Mouse (Mus musculus) left cerebral cortex, adult 18-20 months (tissue): ENCODE measurements around the gene Plcl1. TPM values are rescaled to one million over a fixed set of nuclear protein-coding genes. Genes with fewer than 3 reads are reported as not detected.

Experiments used
- DNase-seq, 2 experiments: peaks; one replicate each; pipeline ENCODE4 v3.0.0; 2021 to 2022; ENCODE audit warnings: low spot score in 2 of 2, mixed read lengths in 1 of 2
- total RNA-seq, 2 experiments: library from RNA; stranded (reverse); gene quantifications; 2 replicates each; pipeline ENCODE4 v1.2.3; 2021

Plcl1 gene
- total RNA-seq, 2 experiments from 2014 or later, result 22.8 to 23.7 TPM

- no peak for DNase-seq
Measured at GRCm38 (mm10) chr1:55517182-55517581, 111.5 kb downstream of the Plcl1 start.

DNA sequence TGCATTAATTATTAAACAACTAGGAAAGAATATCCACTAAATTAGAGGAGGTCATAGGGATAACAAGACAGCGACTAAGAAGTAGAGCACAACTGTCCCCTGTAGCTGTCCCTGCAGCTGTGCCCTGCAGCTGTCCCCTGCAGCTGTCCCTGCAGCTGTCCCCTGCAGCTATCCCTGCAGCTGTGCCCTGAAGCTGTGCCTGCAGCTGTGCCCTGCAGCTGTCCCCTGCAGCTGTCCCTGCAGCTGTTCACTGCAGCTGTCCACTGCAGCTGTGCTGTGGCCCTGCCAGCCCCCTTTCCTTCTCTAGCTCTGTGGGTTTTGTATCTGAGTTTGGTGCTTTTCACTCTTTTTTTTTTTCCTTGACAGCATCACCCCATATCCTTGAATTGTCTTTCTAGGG lies 118.2 kb downstream of the Plcl1 start:
- DNase-seq, result no peak

- no peak for DNase-seq
Measured at GRCm38 (mm10) chr1:55525100-55525499, 119.4 kb downstream of the Plcl1 start.

DNA sequence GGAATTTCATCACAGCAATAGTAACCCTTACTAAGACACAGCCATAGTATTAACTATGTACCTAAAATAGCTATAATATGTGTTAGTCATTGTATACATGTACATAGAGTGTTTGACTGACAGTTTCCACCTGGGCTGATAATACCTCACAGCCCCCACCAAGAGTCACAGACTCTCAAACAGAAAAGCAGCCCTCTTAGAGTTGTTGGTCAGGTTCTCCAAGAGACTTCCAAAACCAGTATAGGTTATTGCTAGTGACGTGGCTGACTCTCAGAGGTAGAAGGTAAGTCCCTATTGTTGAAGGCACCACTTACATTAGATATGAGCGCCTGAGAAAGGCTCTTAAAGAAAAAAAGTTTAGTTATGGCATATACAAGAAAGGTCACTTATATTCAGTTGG lies 120.0 kb downstream of the Plcl1 start:
- DNase-seq, result no peak

DNA sequence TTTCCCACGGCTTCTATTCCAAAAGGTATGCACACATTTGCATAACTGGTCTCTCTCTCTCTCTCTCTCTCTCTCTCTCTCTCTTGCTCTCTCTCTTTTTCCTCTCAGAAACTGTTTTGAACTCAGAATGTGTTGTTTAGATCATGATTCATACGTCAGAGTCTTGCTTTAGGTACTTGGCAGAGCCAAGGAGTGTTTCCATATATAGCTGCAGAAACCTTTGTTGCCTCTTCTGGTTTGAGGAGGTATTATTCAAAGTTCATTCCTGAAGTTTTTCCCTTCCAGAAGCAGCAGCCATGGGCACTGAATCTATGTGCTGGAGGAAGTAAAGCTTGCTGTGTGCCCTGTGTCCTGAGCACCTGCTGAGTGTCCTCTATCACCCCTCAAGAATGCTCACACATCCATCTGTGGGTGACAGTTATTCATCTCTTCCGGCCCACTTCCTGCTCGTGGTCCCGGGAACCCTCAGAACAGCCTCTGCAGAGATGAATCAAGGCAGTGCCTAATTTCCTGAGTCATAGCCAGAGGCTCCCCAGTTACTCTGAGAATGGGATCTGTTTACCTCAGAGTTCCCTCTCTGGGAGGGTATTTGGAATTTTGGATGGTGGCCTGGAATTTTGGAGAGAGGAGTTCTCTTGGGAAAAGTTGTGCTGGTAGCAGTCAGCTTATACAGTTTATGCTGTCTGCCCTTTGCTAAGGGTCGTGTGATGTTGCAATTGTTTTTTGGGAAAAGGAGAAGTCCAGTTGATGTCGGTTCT lies 123.0 kb downstream of the Plcl1 start:
- DNase-seq, result peak; percentile 15 to 21

GRCm38 (mm10) chr1:55533823-55534222 lies 128.1 kb downstream of the Plcl1 start:
- DNase-seq, result no peak

DNA sequence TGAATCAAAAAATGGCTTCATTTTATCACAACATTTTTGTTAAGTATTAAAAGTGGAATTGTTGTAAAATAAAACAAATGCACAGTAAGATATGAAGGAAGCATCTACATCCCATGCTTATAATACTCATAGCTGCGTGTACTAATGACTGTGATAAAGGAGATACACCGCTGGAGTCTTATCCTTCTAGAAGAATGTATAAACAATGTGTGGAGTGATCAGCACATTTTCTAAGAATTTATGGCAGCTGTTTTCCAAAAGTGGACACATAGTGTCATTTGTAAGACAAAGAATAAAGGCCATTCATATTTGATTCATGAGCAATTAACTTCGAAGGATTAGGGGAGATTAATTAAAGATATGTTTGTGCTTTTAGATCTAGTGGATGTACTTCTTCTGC lies 148.7 kb downstream of the Plcl1 start:
- no peak for DNase-seq

GRCm38 (mm10) chr1:55557960-55558359 lies 152.2 kb downstream of the Plcl1 start:
- DNase-seq, result no peak

DNA sequence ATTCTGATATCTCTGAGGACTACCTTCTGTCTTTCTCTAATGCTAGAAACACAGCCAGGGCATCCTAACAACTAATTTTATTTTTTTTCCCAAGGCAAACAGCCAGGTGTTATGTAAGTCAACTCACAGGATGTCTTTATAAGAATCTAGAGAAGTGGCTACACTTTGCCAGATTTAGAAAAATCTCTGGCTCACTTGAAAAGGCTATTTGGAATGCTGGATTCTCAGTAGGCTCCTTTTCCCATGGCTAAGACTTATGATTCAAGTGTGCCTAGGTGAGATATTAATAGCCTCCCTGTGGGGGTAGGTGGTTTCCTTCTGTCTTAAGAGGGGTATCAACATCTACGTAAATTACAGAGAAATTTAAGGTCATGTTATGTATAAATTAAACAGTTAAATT lies 152.7 kb downstream of the Plcl1 start:
- no peak for DNase-seq

GRCm38 (mm10) chr1:55559998-55560397 lies 154.3 kb downstream of the Plcl1 start:
- DNase-seq, result no peak

DNA sequence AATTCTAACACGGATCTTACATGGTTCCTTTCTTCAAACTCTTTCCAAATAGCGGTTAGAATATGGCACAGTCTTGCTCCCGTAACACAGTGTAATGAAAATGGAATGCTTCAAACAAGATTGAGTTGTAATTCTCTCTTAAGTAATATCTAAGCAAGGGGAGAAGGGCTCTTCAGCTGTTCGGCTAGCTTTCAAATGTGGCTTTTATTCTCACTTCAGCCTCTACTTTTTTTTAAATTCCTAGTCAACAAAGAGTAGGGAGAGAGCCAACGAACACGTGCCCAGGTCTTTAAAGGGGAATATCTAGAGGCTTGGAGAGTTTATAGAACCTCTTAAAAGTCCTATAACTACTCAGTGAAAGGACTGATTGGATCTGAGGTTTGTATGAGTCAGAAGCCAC lies 160.2 kb downstream of the Plcl1 start:
- DNase-seq, result no peak

- no peak for DNase-seq
Measured at GRCm38 (mm10) chr1:55567801-55568360, 162.2 kb downstream of the Plcl1 start.

GRCm38 (mm10) chr1:55570225-55570624 lies 164.5 kb downstream of the Plcl1 start:
- no peak for DNase-seq

GRCm38 (mm10) chr1:55571399-55571798 lies 165.7 kb downstream of the Plcl1 start:
- DNase-seq, result no peak

- DNase-seq, result no peak
Measured at GRCm38 (mm10) chr1:55572202-55572601, 166.5 kb downstream of the Plcl1 start.

DNA sequence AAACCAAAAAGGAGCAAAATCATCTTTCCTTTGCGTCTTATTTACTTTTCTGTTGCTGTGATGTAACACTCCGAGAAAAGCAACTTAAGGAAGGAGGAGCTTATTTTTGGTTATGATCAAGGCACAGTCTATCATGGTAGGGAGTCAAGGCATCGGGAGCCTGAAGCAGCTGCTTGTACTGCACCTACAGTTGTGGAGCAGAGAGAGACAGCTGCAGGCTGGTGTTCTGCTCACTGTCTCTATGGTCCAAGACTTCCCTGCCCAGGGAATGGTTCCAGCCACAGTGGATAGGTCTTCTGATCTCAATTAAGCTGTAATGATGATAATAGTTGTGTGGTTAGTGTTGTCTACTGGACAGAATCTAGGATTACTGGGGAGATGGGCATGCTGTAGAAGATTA lies 166.9 kb downstream of the Plcl1 start:
- DNase-seq, result no peak

GRCm38 (mm10) chr1:55575916-55576315 lies 170.2 kb downstream of the Plcl1 start:
- DNase-seq, result peak; percentile 10 to 36

DNA sequence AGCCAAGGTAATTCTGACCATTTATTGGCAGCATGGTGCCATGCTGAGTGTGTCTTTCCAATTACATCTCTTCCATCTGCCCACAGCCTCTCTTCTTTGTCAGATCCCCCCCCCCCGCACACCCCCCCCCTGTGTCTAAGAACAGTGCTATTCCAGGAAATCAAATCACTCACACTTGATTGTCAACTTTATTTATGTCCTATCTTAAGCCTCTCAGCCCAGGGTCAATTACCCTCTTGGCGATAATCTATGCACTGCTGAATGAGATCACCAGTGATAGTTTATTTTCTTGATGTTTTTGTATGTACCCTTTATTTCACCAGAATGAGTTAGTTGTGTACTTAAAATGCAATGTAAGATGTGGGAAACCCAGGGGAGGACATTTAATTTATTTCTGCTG lies 176.0 kb downstream of the Plcl1 start:
- DNase-seq, result no peak

DNA sequence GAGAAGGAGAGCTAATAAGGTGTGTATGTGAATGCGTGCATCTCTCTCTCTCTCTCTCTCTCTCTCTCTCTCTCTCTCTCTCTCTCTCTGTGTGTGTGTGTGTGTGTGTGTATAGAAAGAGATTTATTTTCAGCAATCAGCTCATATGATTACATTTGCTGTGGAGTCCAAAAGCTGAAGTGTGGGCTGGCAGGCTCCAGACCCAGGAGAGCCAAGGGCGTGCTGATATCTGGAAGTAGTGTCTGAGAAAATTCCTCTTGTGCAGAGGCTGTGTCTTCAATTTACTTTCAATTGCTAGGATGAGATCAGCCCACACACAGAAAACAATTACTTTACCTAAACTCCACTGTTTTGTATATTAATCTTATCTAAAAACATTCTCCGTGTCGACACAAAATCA lies 179.7 kb downstream of the Plcl1 start:
- no peak for DNase-seq

- no peak for DNase-seq
Measured at GRCm38 (mm10) chr1:55588090-55588489, 182.4 kb downstream of the Plcl1 start.

DNA sequence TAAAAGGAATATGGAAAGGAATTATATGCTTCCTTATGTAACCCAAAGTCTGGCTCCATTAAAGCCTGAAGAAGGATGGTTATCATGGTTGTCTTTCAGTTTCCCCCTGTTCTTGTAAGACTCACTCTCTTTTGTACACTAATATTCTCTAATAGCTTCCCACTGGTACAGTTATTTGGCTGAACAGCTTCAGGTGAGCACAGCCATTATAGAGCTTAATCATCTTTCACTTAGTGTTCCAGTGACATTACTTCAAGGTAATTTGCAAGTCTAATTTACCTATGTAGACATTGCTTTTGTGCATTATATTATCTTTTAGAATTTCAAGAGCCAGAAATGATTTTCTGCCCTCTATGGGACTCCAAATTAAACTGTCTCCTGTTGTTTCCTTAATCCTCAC lies 184.3 kb downstream of the Plcl1 start:
- DNase-seq, result no peak

- DNase-seq, result no peak
Measured at GRCm38 (mm10) chr1:55600496-55600895, 194.8 kb downstream of the Plcl1 start.

DNA sequence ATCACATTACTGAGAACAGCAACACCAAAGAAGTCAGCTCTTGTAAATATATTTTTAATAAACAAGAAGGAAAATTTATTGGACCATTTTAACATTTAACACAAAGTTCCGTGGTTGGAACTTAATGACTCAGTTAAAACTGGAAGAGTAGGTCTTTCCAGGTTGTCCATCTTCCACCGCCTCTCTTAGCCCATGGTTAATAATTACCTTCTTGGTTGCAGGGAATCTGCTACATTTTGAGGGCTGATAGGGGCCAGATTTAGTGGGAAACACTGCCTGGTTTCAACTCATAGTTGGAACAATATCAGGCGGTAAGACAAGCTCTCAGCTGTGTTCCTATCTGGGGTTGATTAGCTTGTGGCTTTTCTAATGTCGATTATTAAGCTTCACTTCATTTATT lies 198.9 kb downstream of the Plcl1 start:
- DNase-seq, result no peak
